Comparison of ENCODE assay signal across 8 mouse cellular contexts in genomic region chr6:85512577-85513530, GRCm38 (mm10). TPM values are rescaled to one million over a fixed set of nuclear protein-coding genes. Genes with fewer than 3 reads are reported as not detected.
DNase-seq lines count a peak whose midpoint lies in the region; ATAC-seq lines count a peak whose summit lies in the region.

No protein-coding gene starts in this region.

- ATAC-seq in forebrain, embryonic 11.5 days (replicated peaks; ENCODE audit: low FRiP score) = 0 out of 2 replicates have a peak, but pooled peaks have one; percentile 33
- peak; percentile 18; the same call in 1 of the 2 replicates for ATAC-seq in neural tube, embryonic 15.5 days (ENCODE audit: low FRiP score)

- no peak overlapping the region for H3K9ac ChIP-seq in forebrain, embryonic 11.5 days (ENCODE audit: low read length)
- peak overlapping the region; percentile 38; the same call in 1 of the 2 replicates for H3K9ac ChIP-seq in neural tube, embryonic 15.5 days (replicated peaks)

- peak overlapping the region; percentile 68 for H3K4me2 ChIP-seq in forebrain, embryonic 11.5 days (ENCODE audit: low read depth, low read length, severe bottlenecking)
- H3K4me2 ChIP-seq in neural tube, embryonic 15.5 days = peak overlapping the region; percentile 84

- WGBS in forebrain, embryonic 11.5 days = under 1% methylated on average over 80 of the region's 90 CpGs
- WGBS in neural tube, embryonic 15.5 days = under 1% methylated on average over 90 of the region's 90 CpGs

- H3K27ac ChIP-seq in brown adipose tissue, adult 24 weeks (replicated peaks; ENCODE audit: low read depth, low read length) = no peak overlapping the region
- no peak overlapping the region for H3K27ac ChIP-seq in forebrain, embryonic 11.5 days (ENCODE audit: low read depth, low read length)
- no peak overlapping the region for H3K27ac ChIP-seq in neural tube, embryonic 15.5 days (replicated peaks)

- no peaks in the 10 kb centered on the region for H3K9me3 ChIP-seq in forebrain, embryonic 11.5 days (ENCODE audit: control insufficient read depth, low read length)
- H3K9me3 ChIP-seq in neural tube, embryonic 15.5 days (replicated peaks) = no peaks in the 10 kb centered on the region

- H3K27me3 ChIP-seq in forebrain, embryonic 11.5 days (ENCODE audit: control insufficient read depth, insufficient read depth, low read length) = peaks cover 51% of the 10 kb centered on the region
- H3K27me3 ChIP-seq in neural tube, embryonic 15.5 days (replicated peaks) = peaks cover 84% of the 10 kb centered on the region

- peak; percentile 5 to 14 for DNase-seq in kidney, postnatal 4 days
- no peak for DNase-seq in kidney, postnatal 14 days
- DNase-seq in forebrain, embryonic 11.5 days (ENCODE audit: low spot score) = peak; percentile 61
- peak; percentile 52 to 60 for DNase-seq in left cerebral cortex, postnatal 36 days (ENCODE audit: low spot score in 2 of 2)
- no peak for DNase-seq in B cell, adult 2 months
- DNase-seq in kidney, postnatal 25 days = no peak

- peak overlapping the region; percentile 38 for H3K4me3 ChIP-seq in brown adipose tissue, adult 24 weeks (ENCODE audit: insufficient read depth, low read depth, low read length)
- peak overlapping the region; percentile 35 for H3K4me3 ChIP-seq in forebrain, embryonic 11.5 days (ENCODE audit: low read depth, low read length)
- peak overlapping the region; percentile 49 for H3K4me3 ChIP-seq in neural tube, embryonic 15.5 days (replicated peaks)

- intact Hi-C loops in left cerebral cortex, postnatal 36 days (cut with DNase I) = loop anchor here (2.0 to 5.0 kb wide), 2 partner anchors 41 to 76 kb away; no protein-coding TSS in a partner anchor

- H3K4me1 ChIP-seq in brown adipose tissue, adult 24 weeks (ENCODE audit: control insufficient read depth, insufficient read depth, insufficient read length, low read length) = no peaks in the 10 kb centered on the region; the same call in 1 of the 2 replicates
- H3K4me1 ChIP-seq in forebrain, embryonic 11.5 days (replicated peaks; ENCODE audit: control insufficient read depth, insufficient read depth, low read length) = peaks cover 20% of the 10 kb centered on the region
- H3K4me1 ChIP-seq in neural tube, embryonic 15.5 days = peaks cover 31% of the 10 kb centered on the region

- no peaks in the 10 kb centered on the region for H3K36me3 ChIP-seq in forebrain, embryonic 11.5 days (ENCODE audit: control insufficient read depth, insufficient read depth, low read length)
- H3K36me3 ChIP-seq in neural tube, embryonic 15.5 days = no peaks in the 10 kb centered on the region

RNA-seq across cellular contexts. Expression of gene Egr4, which starts 0.5 kb away (rescaled TPM):
- not detected in 2 replicates for polyA plus RNA-seq in brown adipose tissue, adult 24 weeks (2012; ENCODE audit: insufficient read depth, insufficient read length, missing spikeins)
- not detected in 2 replicates for polyA plus RNA-seq in forebrain, embryonic 11.5 days (2014; fragmentation: Nextera tagmentation; extraction: Ambion mirVana)
- total RNA-seq in left cerebral cortex, postnatal 36 days (2021) = 10 to 100 TPM; 37.5 to 60.8 TPM
- 0.14 TPM in 1 of 2 replicates, not detected in the other for polyA plus RNA-seq in neural tube, embryonic 15.5 days (2015; fragmentation: Nextera tagmentation; extraction: Ambion mirVana)

RNA-seq across cellular contexts. Expression of gene Fbxo41, which starts 10.1 kb away (rescaled TPM):
- not detected in 2 replicates for polyA plus RNA-seq in brown adipose tissue, adult 24 weeks (2012; ENCODE audit: insufficient read depth, insufficient read length, missing spikeins)
- polyA plus RNA-seq in forebrain, embryonic 11.5 days (2014; fragmentation: Nextera tagmentation; extraction: Ambion mirVana) = 0.93 and 1.1 TPM in 2 replicates
- total RNA-seq in left cerebral cortex, postnatal 36 days (2021) = 100 to 1,000 TPM; 106 to 110 TPM
- polyA plus RNA-seq in neural tube, embryonic 15.5 days (2015; fragmentation: Nextera tagmentation; extraction: Ambion mirVana) = 8.2 and 9.5 TPM in 2 replicates

Comparison
In these comparisons a context has a peak if more than half of its experiments do, and no peak if none do; other contexts are left out.
1. DNase-seq: peak in kidney, postnatal 4 days (2 of 2), forebrain, embryonic 11.5 days (single experiment) and left cerebral cortex, postnatal 36 days (2 of 2); none in kidney, postnatal 14 days (single experiment), B cell, adult 2 months (0 of 2) and kidney, postnatal 25 days (0 of 2).
2. Peak in every context shown above with its lines, with median percentiles within 50 percentile points of each other: H3K4me3 ChIP-seq.